Mouse (Mus musculus): ENCODE measurements around the gene Sipa1l3.
A peak's percentile ranks its signal among the peaks of the same experiment; 100 is the strongest.

The Sipa1l3 gene

DNA sequence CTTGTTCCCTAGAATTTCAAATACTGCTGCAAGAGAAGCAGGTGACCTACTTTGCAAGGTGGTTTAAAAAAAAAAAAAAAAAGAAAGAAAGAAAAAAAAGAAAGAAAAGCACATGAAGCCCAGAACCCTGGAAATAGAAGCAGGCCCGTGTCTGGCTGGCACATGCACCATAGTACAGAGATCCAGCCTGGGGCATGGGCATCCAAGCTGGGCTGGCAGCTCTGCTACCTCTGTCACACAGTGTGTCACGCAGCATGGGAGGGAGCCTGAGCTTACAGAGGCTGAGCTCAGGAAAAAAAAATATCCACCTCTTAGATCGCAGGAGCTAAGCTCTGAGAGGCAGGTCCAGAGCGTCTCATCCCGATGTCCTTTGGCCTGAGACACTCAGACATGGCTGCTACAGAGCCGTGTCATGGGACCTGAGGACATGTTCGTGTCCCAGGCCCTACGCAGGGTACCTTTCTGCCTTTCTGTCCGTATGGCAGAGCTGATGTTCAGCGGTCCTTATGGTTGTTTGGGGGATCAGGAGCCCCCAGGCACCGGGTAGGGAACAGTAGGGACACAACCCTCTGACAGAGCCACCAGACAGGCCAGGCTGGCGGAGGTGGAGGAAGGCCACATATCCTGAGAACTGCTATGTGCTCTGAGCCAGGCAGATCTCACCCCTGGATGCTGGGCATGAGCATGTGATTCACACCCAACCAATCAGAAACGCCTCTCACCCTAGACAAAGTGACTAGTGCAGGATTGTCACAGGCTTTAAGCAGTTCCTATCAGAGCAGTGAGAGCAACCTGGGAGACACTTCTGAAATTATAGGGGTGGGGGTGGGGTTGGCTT lies 151.1 kb downstream of the Sipa1l3 start:
- no peak for DNase-seq

GRCm38 (mm10) chr7:29364052-29364451 lies 154.4 kb downstream of the Sipa1l3 start:
- DNase-seq, result peak; percentile 72

- DNase-seq, result no peak
Observed at GRCm38 (mm10) chr7:29361497-29361896, 156.9 kb downstream of the Sipa1l3 start.

DNA sequence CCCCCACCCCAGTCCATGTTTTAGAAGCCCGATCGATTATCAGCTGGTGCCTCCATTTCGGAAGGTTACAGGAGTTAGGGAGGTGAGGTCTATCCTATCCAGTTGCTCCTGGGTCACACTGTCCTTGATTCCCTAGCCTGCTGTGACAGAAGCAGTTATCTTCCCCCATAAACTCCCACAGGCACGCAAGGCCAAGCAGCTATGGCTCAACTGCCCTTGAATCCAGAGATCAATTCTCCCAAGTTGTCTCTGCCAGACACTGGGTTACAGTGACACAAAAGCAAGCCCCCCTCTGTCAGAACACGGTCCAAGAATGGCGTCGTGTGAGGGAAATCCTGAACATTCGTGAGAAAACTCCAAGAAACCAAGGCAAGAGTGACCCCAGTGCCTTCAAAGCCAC lies 163.0 kb downstream of the Sipa1l3 start:
- no peak for DNase-seq

- peak; percentile 65 for DNase-seq
Observed at GRCm38 (mm10) chr7:29354161-29354560, 164.3 kb downstream of the Sipa1l3 start.

DNA sequence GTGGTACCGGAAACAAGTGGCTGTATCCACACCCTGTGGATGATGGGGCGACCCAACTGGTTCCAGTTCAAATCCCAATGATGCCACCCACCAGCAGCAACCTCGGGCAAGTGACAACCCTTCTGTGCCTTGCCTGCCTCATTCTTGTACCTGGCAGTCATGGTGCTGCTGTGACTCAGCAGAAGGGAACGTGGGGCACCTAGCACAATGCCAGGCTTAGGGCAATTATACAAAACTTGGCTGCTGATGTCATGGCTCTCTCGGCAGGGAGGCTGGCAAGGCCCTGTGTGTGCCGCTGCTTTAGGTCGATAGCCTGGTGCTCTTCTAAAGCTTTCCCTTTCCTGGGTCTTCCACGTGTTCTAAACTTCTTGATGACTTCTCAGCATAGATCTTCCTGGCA lies 166.2 kb downstream of the Sipa1l3 start:
- DNase-seq, result no peak

DNA sequence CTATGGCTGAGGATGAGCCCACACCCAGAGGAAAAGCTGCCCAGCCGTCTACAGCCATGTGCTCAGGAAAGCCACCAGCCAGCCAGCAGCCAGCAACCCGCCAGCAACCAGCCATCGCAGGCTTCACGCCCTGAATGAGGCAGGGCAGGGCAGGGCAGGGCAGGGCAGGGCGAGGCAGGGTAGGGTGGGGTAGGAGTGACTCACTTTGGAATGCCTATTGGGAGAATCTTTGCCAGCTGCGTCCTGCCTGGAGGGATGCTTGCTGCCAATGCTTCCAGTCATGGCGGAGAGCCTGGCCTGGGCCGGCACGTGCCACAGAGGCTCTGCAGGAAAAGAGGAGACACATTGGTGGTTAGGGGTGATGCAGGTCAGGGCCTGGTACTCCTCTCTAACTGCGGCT lies 168.0 kb downstream of the Sipa1l3 start:
- DNase-seq, result no peak

DNA sequence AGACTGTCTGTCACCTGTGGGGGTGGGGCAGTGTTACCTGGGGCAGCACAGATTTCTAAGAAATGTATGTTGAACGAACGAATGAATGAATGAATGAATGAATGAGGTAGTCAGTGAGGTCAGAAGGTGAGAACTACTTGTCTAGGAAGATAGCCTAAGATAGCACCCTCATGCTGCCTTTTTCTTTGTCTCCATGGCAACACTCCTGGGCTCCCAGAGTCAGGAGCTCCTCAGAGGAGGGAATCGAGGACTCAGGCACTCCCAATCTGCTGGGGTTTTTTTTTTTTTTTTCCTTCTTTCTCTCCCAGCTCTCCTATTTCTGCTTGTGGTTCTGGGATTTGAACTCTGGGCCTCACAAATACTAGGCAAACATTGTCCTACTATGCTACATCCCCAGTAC lies 172.2 kb downstream of the Sipa1l3 start:
- no peak for DNase-seq

- DNase-seq, result no peak
Observed at GRCm38 (mm10) chr7:29345534-29345933, 172.9 kb downstream of the Sipa1l3 start.

DNA sequence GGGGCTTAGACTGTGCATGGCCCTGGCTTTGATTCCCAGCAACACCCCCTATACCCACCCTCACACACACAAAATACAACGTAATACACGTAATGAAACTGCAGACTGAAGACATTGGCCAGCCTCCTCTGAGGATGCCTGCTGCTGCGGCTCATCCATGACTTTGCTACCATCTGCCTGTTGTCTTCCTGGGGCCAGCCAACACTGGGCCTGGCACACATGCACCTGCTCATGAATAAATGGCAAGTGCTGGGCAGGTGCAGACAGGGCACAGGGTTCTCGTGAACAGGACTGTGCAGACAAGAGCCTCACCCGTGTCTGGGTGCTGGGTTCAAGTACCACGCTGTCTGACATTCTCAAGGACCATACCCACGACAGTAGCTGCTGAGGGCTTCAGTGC lies 174.7 kb downstream of the Sipa1l3 start:
- DNase-seq, result no peak

- no peak for DNase-seq
Observed at GRCm38 (mm10) chr7:29342489-29343092, 175.8 kb downstream of the Sipa1l3 start.

- peak; percentile 45 for DNase-seq
Observed at GRCm38 (mm10) chr7:29341722-29342121, 176.7 kb downstream of the Sipa1l3 start.

GRCm38 (mm10) chr7:29340838-29341237 lies 177.6 kb downstream of the Sipa1l3 start:
- no peak for DNase-seq

- DNase-seq, result no peak
Observed at GRCm38 (mm10) chr7:29340247-29340646, 178.2 kb downstream of the Sipa1l3 start.

- no peak for DNase-seq
Observed at GRCm38 (mm10) chr7:29338984-29339679, 179.3 kb downstream of the Sipa1l3 start.

DNA sequence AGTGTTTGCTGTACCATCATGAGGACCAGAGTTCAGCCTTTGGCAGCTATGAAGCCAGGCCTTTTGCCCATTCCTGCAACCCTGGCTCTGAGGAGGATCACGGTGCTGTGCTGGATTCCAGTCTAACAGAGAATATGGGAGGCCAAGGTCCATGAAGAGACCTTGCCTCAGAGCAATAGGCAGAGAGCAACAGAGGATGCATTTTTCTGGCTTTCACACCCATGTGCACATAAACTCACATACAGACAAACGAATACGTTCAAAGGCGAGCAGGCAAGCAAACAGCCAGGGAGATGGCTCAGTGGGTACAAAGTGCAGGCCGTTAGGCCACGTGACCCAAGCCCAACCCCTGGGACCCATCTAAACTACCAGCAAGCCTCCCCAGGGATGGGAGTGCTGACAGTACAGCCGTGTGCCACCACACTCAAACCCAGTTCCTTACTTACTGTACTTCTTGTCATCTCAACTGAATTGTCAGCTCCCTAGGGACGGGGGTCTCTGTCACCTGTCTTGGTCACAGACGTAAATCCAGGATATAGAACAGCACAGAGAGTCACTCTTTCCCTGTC lies 180.0 kb downstream of the Sipa1l3 start:
- DNase-seq, result no peak

DNA sequence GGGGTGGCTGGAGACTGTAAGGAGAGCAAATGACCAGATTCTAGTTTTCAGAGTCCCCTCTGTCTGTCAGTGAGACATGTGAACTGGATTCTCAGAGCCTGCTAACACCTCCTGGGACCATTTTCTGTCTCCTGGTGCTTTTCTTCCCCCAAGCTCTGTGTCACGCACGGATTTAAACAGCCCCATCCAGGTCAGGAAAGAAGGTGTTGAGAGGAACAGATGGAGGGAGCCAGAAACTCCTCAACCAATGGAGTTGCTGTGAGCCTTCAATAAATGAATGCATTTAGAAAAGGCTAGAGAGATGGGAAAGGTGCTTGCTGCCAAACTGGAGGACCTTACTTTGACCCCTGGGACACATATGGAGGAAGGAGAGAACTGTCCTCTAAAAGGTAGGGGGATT lies 180.7 kb downstream of the Sipa1l3 start:
- DNase-seq, result no peak

GRCm38 (mm10) chr7:29336795-29337319 lies 181.6 kb downstream of the Sipa1l3 start:
- no peak for DNase-seq

- DNase-seq, result no peak
Observed at GRCm38 (mm10) chr7:29335841-29336671, 182.4 kb downstream of the Sipa1l3 start.

- no peak for DNase-seq
Observed at GRCm38 (mm10) chr7:29335276-29335675, 183.2 kb downstream of the Sipa1l3 start.

DNA sequence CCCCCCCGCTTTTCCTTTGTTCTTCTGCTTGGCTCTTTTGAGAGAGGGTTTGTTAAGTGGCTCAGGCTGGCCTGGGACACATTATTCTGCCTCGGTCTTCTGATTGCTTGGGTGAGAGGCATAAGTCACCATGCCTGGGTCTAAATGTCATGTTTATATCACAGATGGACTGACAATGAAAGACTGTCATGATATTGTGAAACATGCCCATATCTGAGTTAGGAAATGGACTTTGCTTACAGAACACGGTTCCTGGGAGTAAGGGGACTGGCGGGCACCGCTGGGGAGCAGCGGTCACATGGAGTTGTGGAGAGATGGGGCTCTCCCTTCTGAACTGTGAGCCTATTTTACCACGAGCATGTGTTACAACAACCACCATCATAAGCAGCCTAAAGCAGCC lies 184.3 kb downstream of the Sipa1l3 start:
- no peak for DNase-seq

GRCm38 (mm10) chr7:29328984-29329383 lies 189.5 kb downstream of the Sipa1l3 start:
- no peak for DNase-seq
